Comparison of ENCODE assay signal across 8 mouse cellular contexts in the genomic region with DNA sequence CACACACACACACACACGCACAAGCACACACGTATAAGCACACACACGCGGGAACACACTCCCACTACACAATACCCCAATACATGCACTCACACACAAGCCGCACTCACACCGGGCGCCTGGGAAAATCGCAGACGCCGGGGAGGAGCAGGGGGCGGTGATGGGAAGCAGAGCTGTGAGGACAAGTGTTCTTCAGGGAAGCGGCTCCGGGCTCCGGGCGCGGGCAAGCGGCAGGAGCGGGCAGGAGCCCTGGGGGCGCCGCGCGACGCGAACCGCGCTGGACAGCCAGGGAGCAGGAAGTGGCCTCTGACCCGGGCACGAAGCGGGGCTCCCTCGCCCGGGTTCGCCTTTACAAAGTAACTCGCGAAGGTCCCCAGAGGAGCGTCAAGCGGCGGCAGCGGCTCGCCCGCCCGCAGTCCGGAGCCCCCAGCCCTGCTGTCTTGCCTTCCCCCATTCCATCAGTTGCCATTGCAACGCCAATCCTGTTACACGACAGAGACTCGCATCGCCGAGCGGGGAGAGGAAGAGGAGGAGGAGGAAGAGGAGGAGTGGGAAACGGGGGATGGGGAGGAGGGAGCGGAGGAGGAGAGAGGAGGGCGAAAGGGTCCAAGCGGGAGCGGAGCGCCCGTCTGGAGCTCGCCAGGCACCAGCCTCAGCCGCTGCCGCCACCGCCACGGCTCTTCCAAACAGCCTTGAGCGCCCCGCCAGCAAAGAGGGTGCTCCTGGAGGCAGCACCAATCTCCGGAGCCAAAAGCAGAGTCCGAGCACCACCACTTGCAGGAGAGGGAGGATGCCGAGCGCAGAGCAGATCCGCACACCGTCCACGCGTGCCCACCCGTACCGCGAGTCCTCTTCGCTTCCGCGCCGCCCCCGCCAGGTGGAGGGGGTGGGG. TPM values are rescaled to one million over a fixed set of nuclear protein-coding genes. Genes with fewer than 3 reads are reported as not detected.
DNase-seq lines count a peak whose midpoint lies in the region; ATAC-seq and TF ChIP-seq lines count a peak whose summit lies in the region.

No protein-coding gene starts in this region.

- peaks cover 65% of the 10 kb centered on the region for H3K27me3 ChIP-seq in forebrain, embryonic 10.5 days (ENCODE audit: poor library complexity, severe bottlenecking)
- no peaks in the 10 kb centered on the region for H3K27me3 ChIP-seq in hindbrain, embryonic 14.5 days (ENCODE audit: control insufficient read depth, insufficient read depth, low read length)
- peaks cover 4% of the 10 kb centered on the region; the same call in 1 of the 2 replicates for H3K27me3 ChIP-seq in neural tube, embryonic 13.5 days

- H3K4me1 ChIP-seq in forebrain, embryonic 10.5 days, result peaks cover 35% of the 10 kb centered on the region
- H3K4me1 ChIP-seq in hindbrain, embryonic 14.5 days (replicated peaks; ENCODE audit: control insufficient read depth, insufficient read depth, low read length), result peaks cover 8% of the 10 kb centered on the region; the same call in 1 of the 2 replicates
- peaks cover 26% of the 10 kb centered on the region for H3K4me1 ChIP-seq in neural tube, embryonic 13.5 days (replicated peaks)

- intact Hi-C loops in left cerebral cortex, postnatal 4 days (cut with DNase I), result loop anchor here (5.0 to 10.0 kb wide), 4 partner anchors 1089 to 1873 kb away; no protein-coding TSS in a partner anchor

- under 1% methylated on average over 78 of the region's 78 CpGs for WGBS in forebrain, embryonic 10.5 days
- WGBS in hindbrain, embryonic 14.5 days, result under 1% methylated on average over 72 of the region's 78 CpGs
- WGBS in neural tube, embryonic 13.5 days, result under 1% methylated on average over 73 of the region's 78 CpGs

- no peaks in the 10 kb centered on the region for H3K36me3 ChIP-seq in forebrain, embryonic 10.5 days (replicated peaks)
- H3K36me3 ChIP-seq in hindbrain, embryonic 14.5 days (replicated peaks; ENCODE audit: control insufficient read depth, insufficient read depth), result no peaks in the 10 kb centered on the region
- H3K36me3 ChIP-seq in neural tube, embryonic 13.5 days, result no peaks in the 10 kb centered on the region

- no peaks in the 10 kb centered on the region for H3K9me3 ChIP-seq in forebrain, embryonic 10.5 days
- no peaks in the 10 kb centered on the region for H3K9me3 ChIP-seq in hindbrain, embryonic 14.5 days (ENCODE audit: control insufficient read depth, low read length)
- H3K9me3 ChIP-seq in neural tube, embryonic 13.5 days, result no peaks in the 10 kb centered on the region

- peak overlapping the region; percentile 72 for H3K9ac ChIP-seq in hindbrain, embryonic 14.5 days
- H3K9ac ChIP-seq in neural tube, embryonic 13.5 days, result peak overlapping the region; percentile 89

- H3K4me3 ChIP-seq in forebrain, embryonic 10.5 days, result peak overlapping the region; percentile 78
- H3K4me3 ChIP-seq in hindbrain, embryonic 14.5 days (replicated peaks; ENCODE audit: low read length), result peak overlapping the region; percentile 68
- peak overlapping the region; percentile 76 for H3K4me3 ChIP-seq in neural tube, embryonic 13.5 days

- peak; percentile 7 to 11 for DNase-seq in heart, adult 18-20 months
- DNase-seq in heart, adult 11 months, result no peak
- DNase-seq in brain, embryonic 14.5 days (ENCODE audit: low read depth), result peak; percentile 85
- peak; percentile 64 for DNase-seq in forebrain, embryonic 10.5 days (ENCODE audit: extremely low spot score, low spot score)
- DNase-seq in hindbrain, embryonic 14.5 days (ENCODE audit: low spot score), result peak; percentile 55
- peak; percentile 58 for DNase-seq in left cerebral cortex, postnatal 4 days
- DNase-seq in c-Kit-positive CD71-positive TER-119-positive erythroid progenitor cells, embryonic 14.5 days (ENCODE audit: low spot score), result no peak

- TF ChIP-seq POLR2A in brain, embryonic 14.5 days (IDR thresholded peaks at IDR 0.05; ENCODE audit: borderline replicate concordance, extremely low read depth, insufficient read depth, insufficient read length, poor library complexity, severe bottlenecking), result no peak

- H3K4me2 ChIP-seq in hindbrain, embryonic 14.5 days (replicated peaks), result peak overlapping the region; percentile 85
- H3K4me2 ChIP-seq in neural tube, embryonic 13.5 days, result peak overlapping the region; percentile 77

- no peak for TF ChIP-seq CTCF in brain, embryonic 14.5 days (IDR thresholded peaks at IDR 0.05; ENCODE audit: borderline replicate concordance, extremely low read depth, insufficient read depth, insufficient read length)

- peak overlapping the region; percentile 87 for H3K27ac ChIP-seq in forebrain, embryonic 10.5 days
- H3K27ac ChIP-seq in hindbrain, embryonic 14.5 days, result peak overlapping the region; percentile 91
- peak overlapping the region; percentile 96 for H3K27ac ChIP-seq in neural tube, embryonic 13.5 days (replicated peaks)

- ATAC-seq in hindbrain, embryonic 14.5 days (ENCODE audit: low FRiP score), result peak; percentile 69
- ATAC-seq in neural tube, embryonic 13.5 days (ENCODE audit: low read depth), result peak; percentile 85

RNA-seq across cellular contexts. Expression of a gene that starts 0.8 kb away (rescaled TPM):
- total RNA-seq in heart, adult 18-20 months (2021), result under 1 TPM; 0.20 to 0.64 TPM
- 15.2 and 21.9 TPM in 2 replicates for polyA plus RNA-seq in brain, embryonic 14.5 days (2012; rRNA removed)
- 2.5 and 3.8 TPM in 2 replicates for polyA plus RNA-seq in forebrain, embryonic 10.5 days (2016; fragmentation: Nextera tagmentation; extraction: Ambion mirVana)
- 31.5 and 34.9 TPM in 2 replicates for polyA plus RNA-seq in hindbrain, embryonic 14.5 days (2014; fragmentation: Nextera tagmentation; extraction: Ambion mirVana)
- total RNA-seq in left cerebral cortex, postnatal 4 days (2021), result 10 to 100 TPM; 65.6 to 70.2 TPM
- polyA plus RNA-seq in neural tube, embryonic 13.5 days (2015; fragmentation: Nextera tagmentation; extraction: Ambion mirVana), result 19.7 and 20.9 TPM in 2 replicates

Comparison
In these comparisons a context has a peak if more than half of its experiments do, and no peak if none do; other contexts are left out.
1. DNase-seq: peak in heart, adult 18-20 months (2 of 2), brain, embryonic 14.5 days (single experiment), forebrain, embryonic 10.5 days (single experiment), hindbrain, embryonic 14.5 days (single experiment) and left cerebral cortex, postnatal 4 days (single experiment); none in heart, adult 11 months (single experiment) and c-Kit-positive CD71-positive TER-119-positive erythroid progenitor cells, embryonic 14.5 days (single experiment).
2. Peak in every context shown above with its lines, with median percentiles within 50 percentile points of each other: H3K27ac ChIP-seq and H3K4me3 ChIP-seq.